Mouse (Mus musculus): ENCODE measurements around the gene Acin1.

Gene Acin1

DNA sequence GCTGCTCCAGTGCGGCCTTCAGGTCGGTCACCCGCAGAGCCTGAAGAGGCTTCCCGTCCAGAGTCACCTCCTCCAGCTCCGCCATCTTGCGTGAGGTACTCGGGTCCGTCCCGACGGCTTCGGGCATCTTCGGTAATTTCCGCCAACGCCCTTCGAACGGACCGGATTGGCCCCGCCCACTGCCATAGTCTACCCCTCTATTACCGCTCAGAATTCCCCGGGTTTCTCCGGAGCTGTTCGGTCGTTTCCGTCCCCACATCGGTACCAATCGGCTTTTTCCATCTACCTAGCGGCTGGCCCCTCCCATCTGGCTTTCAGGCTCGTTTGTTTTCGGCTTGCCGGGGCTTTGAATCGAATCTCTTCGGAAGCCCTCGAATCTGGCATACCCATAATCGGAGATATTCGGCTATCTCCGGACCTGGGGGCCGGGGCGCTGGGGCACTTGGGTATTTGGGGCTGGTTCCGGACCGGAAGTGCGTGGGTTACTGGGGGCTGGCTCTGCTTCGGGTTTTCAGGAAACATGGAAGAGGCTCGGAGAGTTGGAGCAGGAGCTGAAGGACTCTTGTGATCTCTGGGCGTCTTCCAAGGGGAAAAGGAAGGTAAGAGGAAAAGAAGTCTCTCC, at the start of gene Acin1:
Gene Acin1 (minus strand): TSS at position 410 of the 622 bp plus-strand sequence.
- DNase-seq (ENCODE audit: low spot score) = peak; percentile 100

GRCm38 (mm10) chr14:54735221-54735620, 48.5 kb upstream of the Acin1 start:
- no peak for DNase-seq (ENCODE audit: low spot score)

- no peak for DNase-seq (ENCODE audit: low spot score)
Observed at GRCm38 (mm10) chr14:54734004-54734403, 47.3 kb upstream of the Acin1 start.

DNA sequence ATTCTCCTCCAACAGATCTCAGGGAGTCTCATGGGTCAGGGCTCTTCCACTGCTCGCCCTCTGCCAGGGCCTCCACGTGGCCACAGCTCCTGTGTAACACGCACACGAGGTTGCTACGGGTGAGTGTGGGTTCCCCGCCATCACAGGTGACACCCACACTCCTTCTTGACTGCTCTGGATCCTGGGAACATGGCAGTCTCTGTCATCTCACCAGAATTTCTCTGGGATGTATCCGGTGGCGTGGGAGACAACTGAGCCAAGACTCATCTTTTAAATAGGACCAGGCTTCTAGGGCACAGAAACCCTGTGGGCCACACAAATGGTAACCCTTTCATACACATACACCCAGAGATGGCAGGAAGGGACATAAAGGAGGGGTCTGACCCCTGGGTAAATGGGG, 45.5 kb upstream of the Acin1 start:
- DNase-seq (ENCODE audit: low spot score) = no peak

- no peak for DNase-seq (ENCODE audit: low spot score)
Observed at GRCm38 (mm10) chr14:54730305-54730704, 43.6 kb upstream of the Acin1 start.

GRCm38 (mm10) chr14:54728823-54729653, 42.3 kb upstream of the Acin1 start:
- DNase-seq (ENCODE audit: low spot score) = no peak

- no peak for DNase-seq (ENCODE audit: low spot score)
Observed at GRCm38 (mm10) chr14:54727565-54727964, 40.8 kb upstream of the Acin1 start.

GRCm38 (mm10) chr14:54724049-54724448, 37.3 kb upstream of the Acin1 start:
- DNase-seq (ENCODE audit: low spot score) = no peak

DNA sequence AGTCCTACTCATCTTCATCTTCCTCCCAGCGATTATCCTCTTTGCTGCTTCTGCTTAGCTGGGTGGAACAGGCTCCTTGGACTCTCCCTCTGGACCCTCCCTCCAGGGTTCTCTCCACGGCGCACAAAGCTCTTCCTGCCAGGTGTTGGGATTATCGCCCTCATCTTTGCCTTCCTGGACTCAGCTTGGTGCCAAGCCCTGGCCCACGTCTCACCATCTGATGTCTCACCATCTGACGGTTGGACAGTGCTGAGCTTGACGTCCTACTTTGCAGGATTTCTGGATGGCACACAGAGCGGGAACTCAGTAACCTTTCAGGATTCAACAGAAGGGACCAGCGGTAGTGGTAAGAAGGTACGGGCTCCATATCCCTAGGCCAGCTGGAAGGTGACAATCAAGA, 35.0 kb upstream of the Acin1 start:
- DNase-seq (ENCODE audit: low spot score) = no peak

GRCm38 (mm10) chr14:54720654-54721350, 34.1 kb upstream of the Acin1 start:
- no peak for DNase-seq (ENCODE audit: low spot score)

- no peak for DNase-seq (ENCODE audit: low spot score)
Observed at GRCm38 (mm10) chr14:54720041-54720440, 33.3 kb upstream of the Acin1 start.

DNA sequence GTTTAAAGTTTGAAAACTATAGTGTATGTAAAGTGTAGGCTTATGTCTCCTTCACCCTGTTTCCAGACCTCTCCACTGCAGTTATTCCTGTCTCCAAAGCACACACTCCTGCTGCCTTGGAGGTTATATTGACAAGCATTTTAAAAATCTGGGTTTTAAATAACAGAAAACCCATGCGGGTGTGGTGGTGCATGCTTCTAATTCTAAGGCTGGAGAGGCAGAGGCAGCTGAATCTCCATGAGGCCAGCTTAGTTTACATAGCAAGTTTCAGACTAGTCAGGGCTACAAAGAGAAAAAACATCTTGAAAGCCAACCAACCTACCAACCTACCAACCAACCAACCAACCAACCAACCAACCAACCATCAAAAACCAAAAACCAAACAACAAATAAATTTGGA, 28.7 kb upstream of the Acin1 start:
- DNase-seq (ENCODE audit: low spot score) = no peak

- DNase-seq (ENCODE audit: low spot score) = peak; percentile 48
Observed at GRCm38 (mm10) chr14:54714617-54715081, 27.9 kb upstream of the Acin1 start.

DNA sequence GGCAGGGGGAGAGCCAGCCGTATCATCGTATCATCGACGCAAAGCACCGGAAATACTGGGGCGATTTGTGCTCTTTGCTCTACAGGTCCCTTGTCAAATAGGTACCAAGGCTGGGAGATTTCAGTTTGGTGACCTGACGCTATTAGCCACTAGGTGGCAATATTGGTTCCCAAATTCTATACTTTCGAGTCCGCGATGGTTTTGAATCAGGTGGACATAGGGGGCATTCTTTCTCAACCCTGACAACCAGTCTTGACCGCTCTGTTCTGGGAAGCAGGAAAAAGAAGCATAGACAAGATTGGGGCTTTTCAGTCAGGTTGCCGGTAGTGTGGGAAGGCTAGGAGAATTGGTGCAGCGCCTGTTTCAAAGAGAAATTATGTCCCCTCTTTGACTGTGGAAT, 27.4 kb upstream of the Acin1 start:
- peak; percentile 80 for DNase-seq (ENCODE audit: low spot score)

DNA sequence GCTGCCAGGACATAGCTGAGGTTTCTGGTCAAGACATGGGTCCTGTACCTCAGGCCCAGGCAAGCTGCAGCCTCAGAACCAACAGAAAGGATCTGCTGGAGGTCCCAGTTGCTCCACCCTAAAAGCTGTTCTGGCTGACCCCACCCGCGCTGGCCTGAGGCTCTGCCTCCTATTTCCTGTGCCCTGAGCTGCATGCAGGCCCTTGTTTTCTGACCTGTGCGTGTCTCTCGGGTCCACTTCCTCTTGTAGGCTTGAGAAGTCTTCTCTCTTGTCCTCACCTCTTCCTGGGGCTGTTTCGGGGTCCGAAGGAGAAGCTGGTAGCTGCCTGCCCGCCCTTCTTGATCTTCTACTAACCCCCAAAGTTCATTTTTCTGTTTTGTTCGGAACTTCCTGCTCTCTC, 26.1 kb upstream of the Acin1 start:
- DNase-seq (ENCODE audit: low spot score) = no peak

DNA sequence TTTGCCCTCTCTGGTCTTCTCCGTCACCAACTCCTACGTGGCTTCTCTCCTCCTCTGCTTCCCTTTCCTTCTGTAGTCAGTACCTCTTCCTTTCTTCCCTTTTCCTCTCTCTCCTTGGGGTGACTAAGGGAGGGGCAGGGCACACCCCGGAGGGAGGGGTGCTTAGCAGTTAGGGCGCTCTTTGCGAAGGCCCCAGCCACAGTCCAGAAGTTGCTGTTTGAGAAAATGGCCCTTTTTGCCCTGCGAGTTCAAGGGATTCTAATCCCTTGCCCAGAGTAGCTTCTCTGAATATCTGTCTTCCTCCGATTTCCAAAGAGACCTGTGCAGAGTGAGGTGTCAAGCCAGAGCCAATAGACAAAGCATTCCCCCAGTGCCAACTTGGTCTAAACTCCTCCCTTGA, 25.3 kb upstream of the Acin1 start, which contains the start of gene Cebpe:
Gene Cebpe (minus strand): TSS at position 101 of the 400 bp plus-strand sequence.
- DNase-seq (ENCODE audit: low spot score) = no peak

GRCm38 (mm10) chr14:54709054-54709453, 22.3 kb upstream of the Acin1 start:
- no peak for DNase-seq (ENCODE audit: low spot score)

DNA sequence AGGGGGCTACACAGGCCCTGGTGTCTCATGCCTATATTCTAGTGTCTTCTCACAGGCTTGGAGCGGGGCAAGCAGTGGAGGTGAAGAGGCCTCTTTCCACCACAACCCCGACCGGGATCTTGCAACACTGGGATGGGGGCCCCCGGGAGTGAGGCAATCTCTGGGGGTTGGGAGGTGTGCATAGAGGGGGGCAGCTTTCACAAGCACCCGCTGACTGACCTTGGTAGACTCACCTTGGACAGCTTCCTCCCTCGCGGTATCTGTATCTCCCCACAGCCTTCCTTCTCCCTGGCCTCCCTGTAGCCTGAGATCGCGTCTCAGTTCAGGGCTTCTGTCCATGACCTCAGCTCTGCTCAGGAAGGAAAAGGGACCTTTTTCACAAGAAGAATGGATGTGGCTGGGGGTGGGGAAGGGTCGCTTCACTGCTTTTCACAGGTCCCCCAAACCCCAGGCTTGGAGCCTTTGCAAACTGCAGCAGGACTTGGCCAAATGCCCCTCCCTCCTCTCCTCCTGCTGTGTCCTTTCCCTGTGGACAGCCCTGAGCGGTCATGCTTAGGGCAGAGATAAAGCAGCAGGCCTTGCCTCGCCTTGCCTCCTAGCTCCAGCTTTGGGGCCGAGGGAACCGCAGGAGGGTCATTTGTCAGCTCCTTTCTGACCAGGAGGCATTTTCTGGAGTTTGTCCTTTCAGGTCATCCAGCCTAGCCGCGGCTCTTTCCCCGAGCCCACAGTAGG, 20.0 kb upstream of the Acin1 start:
- DNase-seq (ENCODE audit: low spot score) = no peak

DNA sequence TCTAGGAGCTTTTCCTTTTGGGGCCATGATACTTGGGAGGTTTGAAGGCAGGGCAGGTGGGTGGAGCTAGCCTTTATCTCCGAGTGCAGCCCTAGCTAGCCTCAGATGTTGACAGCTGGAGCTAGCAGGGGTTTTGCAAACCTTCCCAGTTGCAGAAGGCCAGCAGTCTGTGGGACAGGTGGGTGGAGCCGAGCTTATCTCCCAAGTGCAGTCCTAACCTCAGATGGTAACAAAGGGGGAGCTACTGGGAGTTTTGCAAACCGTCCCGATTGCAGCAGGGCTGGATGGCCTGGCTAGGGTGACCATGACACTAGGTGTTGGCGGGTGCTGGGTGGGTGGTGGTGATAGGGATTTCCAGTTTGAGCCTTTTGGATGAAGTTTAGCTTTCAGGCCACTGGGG, 19.1 kb upstream of the Acin1 start:
- DNase-seq (ENCODE audit: low spot score) = peak; percentile 58

GRCm38 (mm10) chr14:54703207-54703606, 16.5 kb upstream of the Acin1 start:
- DNase-seq (ENCODE audit: low spot score) = no peak

GRCm38 (mm10) chr14:54701298-54701697, 14.6 kb upstream of the Acin1 start:
- DNase-seq (ENCODE audit: low spot score) = peak; percentile 67

DNA sequence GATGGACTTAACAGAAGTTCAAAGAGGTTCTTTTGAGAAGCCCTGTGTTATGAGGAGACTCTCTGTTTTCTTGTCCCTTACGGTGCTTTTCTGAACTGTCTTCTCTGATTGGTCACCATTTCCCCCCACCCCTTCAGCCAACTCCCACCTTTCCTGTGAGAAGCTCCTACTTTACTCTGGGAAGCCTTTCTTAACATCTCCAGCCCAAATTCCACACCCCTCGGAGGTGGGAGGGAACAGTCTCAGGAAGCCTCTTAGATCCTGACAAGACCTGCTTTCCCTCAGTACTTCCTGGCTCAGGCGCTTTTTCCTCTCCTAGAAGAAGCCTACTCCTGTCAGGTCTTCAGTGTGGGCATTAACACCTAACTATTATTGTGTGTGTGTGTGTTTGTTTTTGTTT, 12.9 kb upstream of the Acin1 start:
- DNase-seq (ENCODE audit: low spot score) = no peak
